Mouse (Mus musculus) cerebellum, postnatal 10 days (tissue): ENCODE data around the gene Trim39.
"Not testable (repeated sequence)": the region's sequence is repeated elsewhere in the genome, so short reads cannot be mapped to it uniquely, and the experiment has no call there.

Experiments
- DNase-seq, 2 experiments: peaks; one replicate each; pipeline ENCODE4 v3.0.0; 2021; ENCODE audit warnings: mixed read lengths in 2 of 2

Gene Trim39

DNA sequence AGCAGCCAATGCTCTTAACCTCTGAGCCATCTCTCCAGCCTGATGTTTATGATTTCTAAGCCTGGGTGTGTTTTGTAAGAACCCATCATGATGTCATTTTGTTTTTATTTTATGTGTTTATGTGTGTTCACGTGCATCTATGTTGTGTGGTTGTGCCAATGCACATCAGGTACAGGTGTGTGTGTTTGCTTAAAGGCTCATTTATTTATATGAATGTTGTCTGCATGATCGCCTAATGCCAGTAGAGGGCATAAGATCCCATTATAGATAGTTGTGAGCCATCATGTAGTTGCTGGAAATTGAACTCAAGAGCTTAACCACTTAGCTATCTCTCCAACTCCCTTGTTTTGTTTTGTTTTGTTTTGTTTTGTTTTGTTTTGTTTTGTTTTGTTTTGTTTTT is 26.3 kb downstream of the Trim39 start:
- no peak for DNase-seq

DNA sequence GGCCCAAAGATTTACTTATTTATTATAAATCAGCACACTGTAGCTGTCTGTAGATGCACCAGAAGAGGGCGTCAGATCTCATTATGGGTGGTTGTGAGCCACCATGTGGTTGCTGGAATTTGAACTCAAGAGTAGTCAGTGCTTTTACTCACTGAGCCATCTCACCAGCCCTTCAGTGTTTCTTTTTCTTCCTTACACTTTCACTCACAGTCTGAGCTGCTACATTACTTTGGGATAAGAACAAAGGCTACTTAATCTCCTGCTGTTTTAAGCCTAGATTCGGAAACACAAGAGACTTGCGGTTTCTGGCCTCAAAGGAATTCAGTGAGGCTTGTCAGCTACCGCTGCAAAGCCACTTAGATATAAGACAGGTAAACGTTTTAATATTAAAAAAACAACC is 28.0 kb downstream of the Trim39 start:
- DNase-seq = no peak

DNA sequence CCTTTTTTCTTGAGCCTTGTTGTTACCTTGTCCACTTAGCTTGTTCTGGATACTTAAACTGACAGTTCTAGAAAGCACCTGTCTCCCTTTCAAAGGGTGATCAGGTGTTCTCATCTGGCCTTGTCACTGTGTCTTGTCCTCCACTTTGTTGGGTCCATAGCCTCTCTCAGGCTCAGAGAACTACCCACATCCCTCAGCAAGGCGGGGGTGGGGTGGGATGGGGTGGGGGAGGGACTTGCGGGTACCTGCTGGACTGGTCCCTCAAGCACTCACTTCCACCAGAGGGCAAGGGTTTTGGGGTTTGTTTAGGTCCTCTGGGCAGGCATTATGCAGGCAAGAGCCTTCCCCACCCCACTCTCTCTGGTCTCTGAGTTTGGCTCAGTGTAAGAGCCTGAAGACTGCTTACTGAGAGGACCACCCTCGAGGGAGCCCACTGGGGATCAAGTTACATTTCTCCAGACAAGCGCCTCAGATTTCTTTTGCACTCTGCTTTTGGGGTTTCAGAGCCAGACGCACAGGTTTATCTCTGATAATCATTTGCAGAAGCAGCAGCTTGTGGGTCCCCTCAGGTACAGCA is 31.3 kb downstream of the Trim39 start:
- no peak for DNase-seq

GRCm38 (mm10) chr17:36237321-36237921 is 34.6 kb downstream of the Trim39 start:
- DNase-seq = peak in 1 of 2 experiments; percentile 40

GRCm38 (mm10) chr17:36235300-36235699 is 36.7 kb downstream of the Trim39 start:
- DNase-seq = not testable (repeated sequence)

DNA sequence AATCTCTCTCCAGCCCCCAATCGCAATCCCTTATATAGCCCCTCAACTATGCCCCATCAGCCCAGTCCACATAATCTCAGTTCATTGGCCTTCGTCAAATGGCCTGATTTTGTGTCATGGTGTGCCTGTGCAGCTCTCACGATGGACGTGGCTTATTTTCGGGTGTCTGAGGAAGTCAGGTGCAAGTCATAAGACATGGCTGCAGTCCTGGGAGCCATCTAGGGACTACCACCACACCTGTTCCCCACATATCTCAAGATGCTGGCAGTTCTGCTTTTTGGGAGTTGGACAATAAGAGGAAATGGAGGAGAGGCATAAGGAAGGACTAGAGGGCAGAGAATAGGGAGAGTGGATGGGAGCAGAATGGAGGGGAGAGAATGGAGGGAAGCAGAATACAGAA is 38.5 kb downstream of the Trim39 start:
- DNase-seq = no peak

DNA sequence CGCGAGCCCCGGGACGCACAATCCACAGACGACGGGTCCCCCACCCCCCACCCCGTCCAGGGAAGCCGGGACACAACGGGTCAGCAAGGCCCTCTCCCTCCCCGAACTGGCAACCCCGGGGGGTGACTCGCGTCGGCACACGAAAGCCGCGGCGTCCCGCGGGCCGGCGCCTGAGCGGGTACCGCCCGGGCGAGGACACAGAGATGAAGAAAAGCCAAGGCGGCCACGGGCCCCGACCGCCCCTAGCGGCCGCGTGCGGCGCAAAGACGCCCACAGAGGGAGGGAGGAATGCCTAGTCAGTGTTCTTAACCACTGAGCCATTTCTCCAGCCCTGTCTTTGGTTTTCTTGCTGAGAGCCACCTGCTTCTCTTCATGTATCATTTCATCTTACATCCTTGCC is 40.7 kb downstream of the Trim39 start:
- peak; percentile 84 to 85 for DNase-seq

- no peak for DNase-seq
Observed at GRCm38 (mm10) chr17:36229046-36229445, 43.0 kb downstream of the Trim39 start.

GRCm38 (mm10) chr17:36226921-36227320 is 45.1 kb downstream of the Trim39 start:
- peak in 1 of 2 experiments; percentile 17 for DNase-seq

GRCm38 (mm10) chr17:36225231-36225824 is 46.7 kb downstream of the Trim39 start:
- peak; percentile 48 to 57 for DNase-seq

GRCm38 (mm10) chr17:36224451-36224850 is 47.6 kb downstream of the Trim39 start:
- no peak for DNase-seq

- DNase-seq = no peak
Observed at GRCm38 (mm10) chr17:36218594-36219155, 53.4 kb downstream of the Trim39 start.

GRCm38 (mm10) chr17:36215586-36215985 is 56.5 kb downstream of the Trim39 start:
- DNase-seq = no peak
